Mouse (Mus musculus) cerebellum, adult 2 months (tissue): ENCODE results near the gene Bbx. TPM values are rescaled to one million over a fixed set of nuclear protein-coding genes. Genes with fewer than 3 reads are reported as not detected.

Source experiments
- DNase-seq, 2 experiments: peaks; one replicate each; pipeline ENCODE4 v3.0.0; 2021
- H3K27ac ChIP-seq: fragments of 200-500 bp; 2 replicates; pipeline ENCODE4 v1.5.1; 2012; ENCODE audit warnings: low read length, control low read depth, inconsistent platforms; ENCODE audit not compliant: insufficient read depth
- H3K27me3 ChIP-seq: fragments of 200-500 bp; 2 replicates; pipeline ENCODE4 v1.6.1; 2012; ENCODE audit warnings: inconsistent platforms, mild to moderate bottlenecking, low read length, moderate library complexity; ENCODE audit not compliant: control insufficient read depth, insufficient read depth
- H3K4me1 ChIP-seq: fragments of 200-500 bp; 2 replicates; pipeline ENCODE4 v1.6.1; 2011; ENCODE audit warnings: low read length; ENCODE audit not compliant: control insufficient read depth, insufficient read depth
- H3K4me3 ChIP-seq: fragments of 200-500 bp; replicated peaks from 2 replicates; pipeline ENCODE3; 2011; ENCODE audit warnings: mild to moderate bottlenecking, low read depth, low read length, control low read depth; ENCODE audit not compliant: insufficient read depth
- CTCF ChIP-seq: fragments of 200-500 bp; IDR thresholded peaks from 2 replicates; pipeline ENCODE4 v1.5.1; 2011; ENCODE audit warnings: low read depth, mild to moderate bottlenecking, control low read depth, low read length, moderate library complexity, borderline replicate concordance; ENCODE audit not compliant: insufficient read depth
- POLR2A ChIP-seq: fragments of 200-500 bp; IDR thresholded peaks from 2 replicates; pipeline ENCODE4 v1.6.1; 2011; ENCODE audit warnings: low read length, control low read depth, borderline replicate concordance; ENCODE audit not compliant: insufficient read depth
- WGBS: fragments of 180-500 bp; shearing (Covaris S2); methylation state at CpG from one replicate; pipeline ENCODE4 v1.1.7; 2018; 5-methylcytosine and 5-hydroxymethylcytosine counted together
- polyA plus RNA-seq: library from polyadenylated mRNA; depleted of rRNA; stranded (reverse); fragments of >200 nt; gene quantifications from 2 replicates; pipeline ENCODE4 v1.2.3, GENCODE M21; 2012

Bbx gene
- polyA plus RNA-seq, 1 experiment = 12.0 TPM

DNA sequence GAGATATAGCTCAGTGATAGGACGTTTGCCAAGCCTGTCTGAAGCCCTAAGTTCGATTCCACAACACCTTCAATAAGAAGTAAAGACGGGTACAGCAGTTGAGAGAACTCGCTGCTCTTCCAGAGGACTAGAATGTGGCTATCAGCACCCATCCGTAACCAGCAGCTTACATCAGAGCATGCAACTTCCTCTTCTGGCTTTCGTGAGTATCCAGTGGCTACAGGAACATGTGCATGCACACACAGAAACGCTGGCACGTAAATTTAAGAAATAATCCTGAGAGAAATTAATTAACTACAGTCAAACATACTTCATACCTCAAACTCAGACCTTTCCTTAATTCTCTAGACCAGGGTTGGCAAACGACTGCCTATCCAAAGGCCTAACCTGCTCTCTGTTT, 16.9 kb upstream of the Bbx start:
- Histone ChIP-seq H3K27me3 (no peaks in the 10 kb centered on the region), H3K4me3 (no peak overlapping the region), H3K27ac (no peak overlapping the region), H3K4me1 (no peaks in the 10 kb centered on the region)
- TF ChIP-seq POLR2A (no peak), CTCF (no peak)
- 82% methylated on average over 9 of the region's 9 CpGs for WGBS
- DNase-seq = no peak

GRCm38 (mm10) chr16:50445014-50445413, 12.8 kb upstream of the Bbx start:
- WGBS = 86% methylated on average over 6 of the region's 6 CpGs
- no peak for TF ChIP-seq POLR2A
- no peak for TF ChIP-seq CTCF

DNA sequence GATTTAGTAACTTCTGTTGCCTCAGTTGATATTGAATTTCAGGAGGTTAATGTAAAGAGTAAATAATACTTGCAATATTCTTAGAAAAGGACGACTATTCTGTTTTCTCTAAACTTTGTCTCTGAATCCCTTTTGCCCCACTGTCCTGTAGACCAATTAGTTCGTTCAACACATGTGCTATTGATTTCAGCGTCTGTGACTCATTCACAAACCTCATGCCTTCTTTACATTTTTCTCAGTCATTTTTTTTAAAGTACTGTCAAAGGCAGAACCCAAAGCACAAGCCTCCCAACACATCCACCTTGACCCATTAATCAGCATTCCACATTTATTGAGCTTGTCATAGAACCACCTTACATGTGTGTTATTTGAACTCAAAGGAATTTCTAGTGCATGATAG, 6.6 kb upstream of the Bbx start:
- TF ChIP-seq POLR2A = no peak
- no peak for TF ChIP-seq CTCF
- DNase-seq = no peak
- H3K4me3 ChIP-seq = no peak overlapping the region
- 90% methylated on average over 3 of the region's 3 CpGs for WGBS
- H3K4me1 ChIP-seq = no peaks in the 10 kb centered on the region
- no peaks in the 10 kb centered on the region for H3K27me3 ChIP-seq
- no peak overlapping the region for H3K27ac ChIP-seq

More at GRCm38 (mm10) chr16:50445014-50445413, 12.8 kb upstream of the Bbx start:
- no peak overlapping the region for H3K27ac ChIP-seq
- DNase-seq = no peak
- no peaks in the 10 kb centered on the region for H3K4me1 ChIP-seq
- H3K27me3 ChIP-seq = no peaks in the 10 kb centered on the region
- H3K4me3 ChIP-seq = no peak overlapping the region

DNA sequence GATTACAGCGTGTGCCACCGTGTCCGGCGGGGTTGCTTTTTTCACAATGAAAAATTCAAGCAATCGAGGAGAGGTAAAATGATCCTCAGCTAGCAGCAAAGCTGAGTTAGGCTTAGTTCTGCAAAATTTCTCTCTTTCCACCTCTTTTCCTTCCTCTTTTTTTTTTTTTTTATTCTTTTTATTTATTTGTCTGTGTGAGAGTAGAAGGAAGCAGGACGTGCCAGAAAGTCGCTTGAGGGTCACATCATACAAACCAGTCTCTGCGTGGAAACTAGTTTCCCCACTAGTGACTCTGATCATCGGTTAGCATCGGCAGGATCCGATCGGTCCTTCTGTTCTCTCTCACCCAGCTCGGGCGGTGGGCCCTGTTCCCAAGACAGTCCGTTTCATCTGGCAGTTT, 5.6 kb upstream of the Bbx start:
- WGBS = 88% methylated on average over 15 of the region's 15 CpGs
- H3K4me1 ChIP-seq = no peaks in the 10 kb centered on the region
- no peaks in the 10 kb centered on the region for H3K27me3 ChIP-seq
- no peak overlapping the region for H3K4me3 ChIP-seq
- H3K27ac ChIP-seq = no peak overlapping the region
- DNase-seq = no peak
- no peak for TF ChIP-seq POLR2A
- no peak for TF ChIP-seq CTCF

DNA sequence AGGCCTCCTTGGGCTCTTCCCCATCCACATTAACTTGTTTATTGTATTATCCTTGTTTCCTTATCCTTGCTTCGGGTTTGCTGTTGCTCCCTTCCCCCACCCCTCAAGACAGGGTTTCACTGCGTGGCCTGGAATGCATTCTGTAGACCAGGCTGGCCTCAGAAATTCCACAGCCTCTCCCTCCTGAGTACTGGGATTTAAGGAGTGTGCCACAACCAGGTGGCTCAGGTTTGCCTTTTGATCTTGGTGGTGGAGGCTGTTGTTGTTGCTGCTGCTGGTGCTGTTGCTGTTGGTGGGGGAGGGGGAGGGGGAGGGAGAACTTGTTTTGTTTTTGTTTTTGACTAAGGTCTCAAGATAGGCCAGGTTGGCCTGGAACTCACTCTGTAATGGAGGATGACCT, 5.1 kb upstream of the Bbx start:
- Histone ChIP-seq H3K27me3 (no peaks in the 10 kb centered on the region), H3K27ac (no peak overlapping the region), H3K4me1 (no peaks in the 10 kb centered on the region), H3K4me3 (no peak overlapping the region)
- TF ChIP-seq POLR2A (no peak), CTCF (no peak)
- no peak for DNase-seq
- WGBS = 69% methylated on average over 2 of the region's 2 CpGs

- DNase-seq = peak; percentile 51 to 76
Observed at GRCm38 (mm10) chr16:50431011-50431981, 894 bp downstream of the Bbx start.

DNA sequence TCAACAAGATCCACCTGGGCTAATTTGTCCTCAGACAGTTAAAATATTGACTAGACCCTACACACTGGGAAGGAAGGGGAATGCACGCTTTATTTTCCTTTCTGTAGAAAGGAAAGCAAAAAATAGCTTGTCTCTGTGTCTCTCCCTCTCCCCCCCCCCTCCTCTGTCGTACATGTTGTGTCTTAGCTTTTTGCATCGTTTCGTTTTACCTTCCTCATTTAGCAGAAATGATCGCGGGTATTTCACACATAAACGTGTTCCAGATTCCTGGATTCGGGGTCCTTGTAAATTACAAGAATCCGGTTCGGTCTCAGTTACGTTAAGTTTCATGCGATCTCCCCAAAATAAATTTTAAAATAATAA, 1.7 kb downstream of the Bbx start:
- 1% methylated on average over 12 of the region's 12 CpGs for WGBS
- Histone ChIP-seq H3K4me3 (peak overlapping the region; percentile 93), H3K4me1 (peaks cover 3% of the 10 kb centered on the region; the same call in 1 of the 2 replicates), H3K27me3 (no peaks in the 10 kb centered on the region), H3K27ac (no peak overlapping the region)
- no peak for DNase-seq
- TF ChIP-seq POLR2A (no peak), CTCF (no peak)

More at GRCm38 (mm10) chr16:50431011-50431981, 894 bp downstream of the Bbx start:
- 1% methylated on average over 72 of the region's 72 CpGs for WGBS
- Histone ChIP-seq H3K4me1 (peaks cover 3% of the 10 kb centered on the region; the same call in 1 of the 2 replicates), H3K4me3 (peak overlapping the region; percentile 93), H3K27me3 (no peaks in the 10 kb centered on the region), H3K27ac (0 out of 2 replicates have a peak overlapping the region, but pooled peaks have one; percentile 63)
- TF ChIP-seq CTCF (no peak), POLR2A (no peak)
